Comparison of ENCODE assay signal across 8 mouse cellular contexts in genomic region chr1:183296465-183296864, GRCm38 (mm10). TPM values are rescaled to one million over a fixed set of nuclear protein-coding genes. Genes with fewer than 3 reads are reported as not detected.
DNase-seq lines count a peak whose midpoint lies in the region; ATAC-seq and TF ChIP-seq lines count a peak whose summit lies in the region.

Gene Aida (plus strand): TSS chr1:183296590.

- H3K27me3 ChIP-seq in neural tube, embryonic 11.5 days (ENCODE audit: control insufficient read depth, insufficient read depth, low read length) = no peaks in the 10 kb centered on the region
- H3K27me3 ChIP-seq in intestine, postnatal 0 days (replicated peaks; ENCODE audit: control insufficient read depth, insufficient read depth, low read length) = no peaks in the 10 kb centered on the region
- H3K27me3 ChIP-seq in midbrain, embryonic 15.5 days (replicated peaks) = no peaks in the 10 kb centered on the region

- peak; percentile 10; the same call in 1 of the 2 replicates for ATAC-seq in neural tube, embryonic 11.5 days (ENCODE audit: insufficient read depth, low FRiP score, low TSS enrichment)
- peak; percentile 32 for ATAC-seq in common myeloid progenitor, adult 5-6 weeks (replicated peaks; ENCODE audit: low read depth, poor library complexity, severe bottlenecking)
- peak; percentile 7; the same call in 1 of the 2 replicates for ATAC-seq in intestine, postnatal 0 days
- peak; percentile 57 for ATAC-seq in midbrain, embryonic 15.5 days (replicated peaks)

- WGBS in neural tube, embryonic 11.5 days = under 1% methylated on average over 26 of the region's 26 CpGs
- WGBS in intestine, postnatal 0 days = under 1% methylated on average over 25 of the region's 26 CpGs
- WGBS in midbrain, embryonic 15.5 days = under 1% methylated on average over 26 of the region's 26 CpGs

- H3K4me1 ChIP-seq in neural tube, embryonic 11.5 days (ENCODE audit: control insufficient read depth, insufficient read depth, low read length) = no peaks in the 10 kb centered on the region
- no peaks in the 10 kb centered on the region for H3K4me1 ChIP-seq in intestine, postnatal 0 days (replicated peaks; ENCODE audit: control insufficient read depth, insufficient read depth, low read length)
- H3K4me1 ChIP-seq in midbrain, embryonic 15.5 days = 0 out of 2 replicates have a peak, but pooled peaks cover 4% of the 10 kb centered on the region

- no peaks in the 10 kb centered on the region; the same call in 1 of the 2 replicates for H3K36me3 ChIP-seq in neural tube, embryonic 11.5 days (ENCODE audit: control insufficient read depth, insufficient read depth, low read length)
- peaks cover 14% of the 10 kb centered on the region; the same call in 1 of the 2 replicates for H3K36me3 ChIP-seq in intestine, postnatal 0 days (ENCODE audit: control insufficient read depth, insufficient read depth)
- H3K36me3 ChIP-seq in midbrain, embryonic 15.5 days (replicated peaks) = no peaks in the 10 kb centered on the region; the same call in 1 of the 2 replicates

- no peaks in the 10 kb centered on the region for H3K9me3 ChIP-seq in neural tube, embryonic 11.5 days (ENCODE audit: control insufficient read depth, low read length)
- no peaks in the 10 kb centered on the region for H3K9me3 ChIP-seq in intestine, postnatal 0 days (ENCODE audit: control insufficient read depth)
- no peaks in the 10 kb centered on the region for H3K9me3 ChIP-seq in midbrain, embryonic 15.5 days

- no peak within 1 kb of the TSS for H3K27ac ChIP-seq in neural tube, embryonic 11.5 days (ENCODE audit: low read depth, low read length)
- H3K27ac ChIP-seq in intestine, postnatal 0 days (ENCODE audit: low read depth, low read length) = peak within 1 kb of the TSS; percentile 54
- peak within 1 kb of the TSS; percentile 84 for H3K27ac ChIP-seq in midbrain, embryonic 15.5 days

- peak within 1 kb of the TSS; percentile 35 for H3K9ac ChIP-seq in neural tube, embryonic 11.5 days (ENCODE audit: low read length)
- H3K9ac ChIP-seq in intestine, postnatal 0 days (ENCODE audit: low read depth, low read length) = peak within 1 kb of the TSS; percentile 55
- H3K9ac ChIP-seq in midbrain, embryonic 15.5 days = peak within 1 kb of the TSS; percentile 54

- H3K4me3 ChIP-seq in neural tube, embryonic 11.5 days (ENCODE audit: low read depth, low read length) = peak within 1 kb of the TSS; percentile 44
- H3K4me3 ChIP-seq in intestine, postnatal 0 days (ENCODE audit: low read depth, low read length) = peak within 1 kb of the TSS; percentile 53
- peak within 1 kb of the TSS; percentile 49 for H3K4me3 ChIP-seq in midbrain, embryonic 15.5 days

- peak within 1 kb of the TSS; percentile 45 for H3K4me2 ChIP-seq in neural tube, embryonic 11.5 days (ENCODE audit: low read depth)
- H3K4me2 ChIP-seq in intestine, postnatal 0 days (replicated peaks; ENCODE audit: low read depth) = peak within 1 kb of the TSS; percentile 65
- peak within 1 kb of the TSS; percentile 57 for H3K4me2 ChIP-seq in midbrain, embryonic 15.5 days

- intact Hi-C loops in gastrocnemius, postnatal 36 days (cut with DNase I) = no loop called here

- no peak for TF ChIP-seq CTCF in intestine, postnatal 0 days (IDR thresholded peaks at IDR 0.05; ENCODE audit: low read depth)

- peak; percentile 64 for DNase-seq in neural tube, embryonic 11.5 days (ENCODE audit: low spot score)
- DNase-seq in neural tube, embryonic 10.5 days (ENCODE audit: extremely low spot score, low spot score) = no peak
- peak in 1 of 2 experiments; percentile 16 for DNase-seq in gastrocnemius, postnatal 36 days
- DNase-seq in liver = peak; percentile 48
- peak; percentile 86 for DNase-seq in thymus, postnatal 0 days (ENCODE audit: low spot score)

RNA-seq across cellular contexts. Expression of gene Aida, which starts in this region (rescaled TPM):
- 29.2 and 37.0 TPM in 2 replicates for polyA plus RNA-seq in neural tube, embryonic 11.5 days (2014; fragmentation: Nextera tagmentation; extraction: Ambion mirVana)
- total RNA-seq in common myeloid progenitor, adult 5-6 weeks (2017) = 60.9 and 64.5 TPM in 2 replicates
- 10 to 100 TPM; 18.5 to 19.4 TPM for total RNA-seq in gastrocnemius, postnatal 36 days (2021)
- 25.1 and 26.3 TPM in 2 replicates for polyA plus RNA-seq in intestine, postnatal 0 days (2015; fragmentation: Nextera tagmentation; extraction: Ambion mirVana)
- 48.5 and 57.1 TPM in 2 replicates for polyA plus RNA-seq in midbrain, embryonic 15.5 days (2015; fragmentation: Nextera tagmentation; extraction: Ambion mirVana)
- 28.2 and 29.7 TPM in 2 replicates for polyA plus RNA-seq in thymus, postnatal 0 days (2015; fragmentation: Nextera tagmentation; extraction: Ambion mirVana)

Comparison
In these comparisons a context has a peak if more than half of its experiments do, and no peak if none do; other contexts are left out.
1. ATAC-seq: peak in every context shown above with its lines; median percentile 57 in midbrain, embryonic 15.5 days; 32 in common myeloid progenitor, adult 5-6 weeks; 10 in neural tube, embryonic 11.5 days; 7 in intestine, postnatal 0 days.